ENCODE assay signal across 21 mouse cellular contexts in the genomic region with DNA sequence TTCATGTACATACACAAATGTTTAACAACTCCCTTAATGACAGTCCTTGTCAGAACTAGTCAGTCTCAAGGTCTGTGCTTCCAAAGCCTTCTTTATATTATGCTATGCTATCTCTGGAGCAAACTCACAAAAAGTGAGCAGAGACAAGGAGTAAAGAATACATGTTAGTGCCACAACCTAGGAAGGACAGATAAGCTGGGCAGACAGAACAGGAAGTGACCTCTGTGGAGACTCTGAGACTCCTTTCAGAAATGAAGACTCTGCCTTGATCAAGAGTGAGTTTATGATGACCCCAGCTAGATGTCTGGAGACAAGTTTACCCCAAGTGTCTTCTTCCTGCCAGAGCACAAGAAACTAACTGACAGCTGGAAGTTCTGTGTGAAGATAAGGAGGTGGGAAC.
DNase-seq lines count a peak whose midpoint lies in the region; ATAC-seq lines count a peak whose summit lies in the region.
"Had no signal": no experiment of that assay in that cellular context is flagged by ENCODE, and none has a peak within 500 bp of the region (broad histone marks: within the 10 kb centered on the region; RNA-seq: fewer than 3 reads in every experiment).

No protein-coding gene starts in this region.

- peak; percentile 47; the same call in 1 of the 2 replicates for ATAC-seq in liver, embryonic 12.5 days
- ATAC-seq in common myeloid progenitor, adult 5-6 weeks (replicated peaks; ENCODE audit: low read depth, poor library complexity, severe bottlenecking), result peak; percentile 86
- ATAC-seq in megakaryocyte progenitor cell, adult 5-6 weeks (replicated peaks; ENCODE audit: poor library complexity), result peak; percentile 42; the same call in 1 of the 2 replicates
- ATAC-seq in granulocyte monocyte progenitor cell, adult 5-6 weeks (replicated peaks; ENCODE audit: poor library complexity, severe bottlenecking), result no peak
- ATAC-seq: CD4-positive, CD25-positive, alpha-beta regulatory T cell, adult 4 months had no signal

- H3K27ac ChIP-seq in liver, embryonic 12.5 days, result no peak overlapping the region
- H3K27ac ChIP-seq: forebrain, embryonic 10.5 days; forebrain, embryonic 13.5 days; hindbrain, embryonic 12.5 days; hindbrain, embryonic 15.5 days had no signal

- no peaks in the 10 kb centered on the region for H3K9me3 ChIP-seq in liver, embryonic 12.5 days (replicated peaks)
- H3K9me3 ChIP-seq: forebrain, embryonic 10.5 days; hindbrain, embryonic 12.5 days; hindbrain, embryonic 15.5 days had no signal

- no peak overlapping the region for H3K4me2 ChIP-seq in liver, embryonic 12.5 days
- H3K4me2 ChIP-seq: forebrain, embryonic 13.5 days; heart, embryonic 11.5 days; hindbrain, embryonic 12.5 days; hindbrain, embryonic 15.5 days had no signal

- no peak for DNase-seq in liver
- no peak for DNase-seq in layer of hippocampus, adult 11-12 months (ENCODE audit: low spot score)
- DNase-seq: adrenal gland, adult 2 months; adrenal gland, postnatal 14 days; cerebellum, adult 11-12 months; cerebellum, adult 8-10 months; cerebellum, postnatal 10 days; cerebellum, postnatal 36 days; gastrocnemius, postnatal 10 days; gastrocnemius, postnatal 36 days; heart, adult 11 months had no signal

- peaks cover 29% of the 10 kb centered on the region for H3K4me1 ChIP-seq in liver, embryonic 12.5 days
- H3K4me1 ChIP-seq: forebrain, embryonic 10.5 days; forebrain, embryonic 13.5 days; hindbrain, embryonic 12.5 days; hindbrain, embryonic 15.5 days had no signal

- 0 out of 2 replicates have a peak overlapping the region, but pooled peaks have one; percentile 10 for H3K9ac ChIP-seq in liver, embryonic 12.5 days
- H3K9ac ChIP-seq: forebrain, embryonic 13.5 days; hindbrain, embryonic 12.5 days; hindbrain, embryonic 15.5 days had no signal

- no peaks in the 10 kb centered on the region for H3K27me3 ChIP-seq in liver, embryonic 12.5 days (replicated peaks)
- H3K27me3 ChIP-seq: forebrain, embryonic 13.5 days; hindbrain, embryonic 12.5 days; hindbrain, embryonic 15.5 days had no signal

- no peak overlapping the region for H3K4me3 ChIP-seq in liver, embryonic 12.5 days
- H3K4me3 ChIP-seq: forebrain, embryonic 10.5 days; forebrain, embryonic 13.5 days; hindbrain, embryonic 12.5 days; hindbrain, embryonic 15.5 days had no signal

- no peaks in the 10 kb centered on the region for H3K36me3 ChIP-seq in liver, embryonic 12.5 days
- H3K36me3 ChIP-seq: forebrain, embryonic 10.5 days; hindbrain, embryonic 12.5 days; hindbrain, embryonic 15.5 days had no signal
